Mouse (Mus musculus) limb, embryonic 14.5 days (tissue): Measurements from ENCODE around the gene Tll2. TPM values are rescaled to one million over a fixed set of nuclear protein-coding genes. Genes with fewer than 3 reads are reported as not detected.

ENCODE experiments used
- ATAC-seq: fragments of 200-750 bp; cut with Nextera tagmentation; 2 replicates; pipeline ENCODE4 v1.8.0; 2017; ENCODE audit warnings: low read depth, moderate number of reproducible peaks, moderate TSS enrichment; ENCODE audit not compliant: low FRiP score
- DNase-seq: peaks from one replicate; pipeline ENCODE4 v3.0.0-alpha.2; 2015; ENCODE audit warnings: low spot score
- H3K27ac ChIP-seq: fragments of 300-500 bp; sonication (generic); replicated peaks from 2 replicates; pipeline ENCODE4 v1.5.1; 2014; ENCODE audit warnings: low read depth, mild to moderate bottlenecking, low read length, moderate library complexity, mixed read lengths
- H3K27me3 ChIP-seq: fragments of 300-500 bp; sonication (generic); 2 replicates; pipeline ENCODE4 v1.6.1; 2014; ENCODE audit warnings: low read length, mixed read lengths; ENCODE audit not compliant: control insufficient read depth, insufficient read depth
- H3K36me3 ChIP-seq: fragments of 300-500 bp; sonication (generic); 2 replicates; pipeline ENCODE4 v1.6.1; 2014; ENCODE audit warnings: mild to moderate bottlenecking, low read length, moderate library complexity, mixed read lengths; ENCODE audit not compliant: control insufficient read depth, insufficient read depth
- H3K4me1 ChIP-seq: fragments of 300-500 bp; sonication (generic); 2 replicates; pipeline ENCODE4 v1.6.1; 2014; ENCODE audit warnings: antibody characterized with exemption, low read length, mixed read lengths; ENCODE audit not compliant: control insufficient read depth, insufficient read depth
- H3K4me2 ChIP-seq: fragments of 300-500 bp; sonication (generic); replicated peaks from 2 replicates; pipeline ENCODE4 v1.6.1; 2014; ENCODE audit warnings: low read depth, mild to moderate bottlenecking, low read length, moderate library complexity; ENCODE audit not compliant: severe bottlenecking
- H3K4me3 ChIP-seq: fragments of 300-500 bp; sonication (generic); replicated peaks from 2 replicates; pipeline ENCODE4 v1.5.1; 2014; ENCODE audit warnings: low read length
- H3K9ac ChIP-seq: fragments of 300-500 bp; sonication (generic); 2 replicates; pipeline ENCODE4 v1.6.1; 2014; ENCODE audit warnings: mild to moderate bottlenecking, low read depth, low read length, moderate library complexity; ENCODE audit not compliant: severe bottlenecking
- H3K9me3 ChIP-seq: fragments of 300-500 bp; sonication (generic); 2 replicates; pipeline ENCODE4 v1.6.1; 2016; ENCODE audit warnings: low read length; ENCODE audit not compliant: control insufficient read depth
- POLR2A ChIP-seq: fragments of 200-500 bp; IDR thresholded peaks from 2 replicates; pipeline ENCODE4 v1.8.0; 2012; ENCODE audit warnings: inconsistent platforms, mild to moderate bottlenecking, moderate library complexity, borderline replicate concordance; ENCODE audit not compliant: insufficient read depth, insufficient read length; ENCODE audit errors: extremely low read depth
- WGBS: fragments of 180-500 bp; shearing (Covaris S2); extraction: QIAGEN DNeasy Blood & Tissue Kit; methylation state at CpG from one replicate; pipeline ENCODE4 v1.1.7; 2014; 5-methylcytosine and 5-hydroxymethylcytosine counted together
- polyA plus RNA-seq, 2 experiments: library from polyadenylated mRNA; depleted of rRNA in 1 of 2; stranded (reverse) in 1 of 2; unstranded in 1 of 2; fragments of >200 nt; fragmentation: Nextera tagmentation in 1 of 2; extraction: Ambion mirVana in 1 of 2; gene quantifications; 2 replicates each; pipeline versions ENCODE4 v1.2.1 to v1.2.3; 2012 to 2014

Gene Tll2
- polyA plus RNA-seq, 2 experiments: 1.0 to 1.7 TPM

DNA sequence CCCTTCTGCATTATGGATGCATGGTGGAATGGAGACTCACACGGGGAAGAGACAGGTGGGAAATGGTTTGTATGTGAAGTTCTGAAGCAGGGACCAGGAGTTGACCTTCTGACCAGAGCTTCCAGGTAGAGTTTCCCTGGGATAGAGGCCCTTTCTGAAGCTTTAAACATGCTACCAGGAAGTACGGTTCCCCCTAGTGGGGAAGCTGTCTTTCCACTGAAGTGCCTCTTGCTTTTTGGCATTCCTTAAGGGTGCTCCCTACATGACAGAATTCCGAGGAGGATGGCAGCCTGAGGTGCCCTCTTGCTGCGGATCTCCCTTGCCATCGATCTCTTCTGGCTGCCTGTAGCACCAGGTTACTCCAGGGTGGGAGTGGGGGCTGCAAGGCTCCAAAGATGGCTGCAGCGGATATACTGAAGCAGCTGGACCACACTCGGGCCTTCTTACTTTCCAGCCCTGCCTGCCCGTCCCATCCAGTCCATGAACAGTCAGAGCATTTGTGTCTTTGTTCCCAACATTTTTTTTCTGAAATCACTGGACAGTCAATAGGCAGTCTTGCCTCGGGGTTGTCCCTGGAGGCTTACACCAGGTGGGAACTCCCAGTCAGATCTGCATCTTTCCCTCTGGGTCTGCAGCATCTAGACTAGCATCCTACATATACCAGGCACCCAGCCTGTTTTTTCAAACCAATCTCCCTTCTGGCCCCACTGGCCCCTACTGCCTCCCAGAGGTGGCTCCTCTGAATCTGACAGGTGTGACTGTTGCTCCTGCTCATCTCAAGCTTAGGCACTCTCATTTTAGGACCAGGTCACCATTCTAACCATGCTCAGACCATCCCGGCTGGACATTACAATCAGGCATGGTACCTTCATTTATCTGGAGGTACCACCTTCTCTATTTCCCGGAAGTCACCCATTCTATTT lies 2.2 kb downstream of the Tll2 start:
- H3K4me1 ChIP-seq: peaks cover 9% of the 10 kb centered on the region
- no peak overlapping the region for H3K4me3 ChIP-seq
- no peaks in the 10 kb centered on the region for H3K36me3 ChIP-seq
- no peaks in the 10 kb centered on the region for H3K9me3 ChIP-seq
- no peak for TF ChIP-seq POLR2A
- ATAC-seq (no peak), DNase-seq (peak; percentile 14)
- peaks cover 34% of the 10 kb centered on the region for H3K27me3 ChIP-seq
- no peak overlapping the region for H3K27ac ChIP-seq
- H3K4me2 ChIP-seq: no peak overlapping the region
- 69% methylated on average over 11 of the region's 11 CpGs for WGBS
- H3K9ac ChIP-seq: no peak overlapping the region

DNA sequence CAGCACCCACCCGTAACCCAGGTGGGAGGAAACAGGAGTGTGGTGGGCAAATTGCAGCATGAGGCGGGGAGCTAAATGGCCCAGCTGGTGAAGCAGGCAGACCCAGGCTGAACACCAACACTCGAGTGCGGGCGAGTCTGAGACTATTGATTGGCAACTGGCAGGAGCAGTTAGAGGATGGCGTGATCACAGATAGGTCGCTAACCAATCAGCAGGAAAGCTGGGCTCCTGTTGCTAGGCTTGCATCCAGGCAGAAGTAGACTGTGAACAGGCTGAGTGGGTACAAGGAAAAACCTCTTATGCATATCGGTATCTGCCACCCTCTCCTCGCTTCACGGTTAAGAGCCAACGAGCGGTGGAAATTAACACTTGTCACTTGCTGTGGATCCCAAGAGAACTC lies 9.0 kb downstream of the Tll2 start:
- WGBS: 86% methylated on average over 12 of the region's 12 CpGs
- no peak for TF ChIP-seq POLR2A
- Histone ChIP-seq H3K36me3 (no peaks in the 10 kb centered on the region), H3K27ac (no peak overlapping the region), H3K9me3 (no peaks in the 10 kb centered on the region), H3K9ac (no peak overlapping the region), H3K27me3 (no peaks in the 10 kb centered on the region), H3K4me3 (no peak overlapping the region), H3K4me1 (no peaks in the 10 kb centered on the region), H3K4me2 (no peak overlapping the region)
- no peak for ATAC-seq
- no peak for DNase-seq

DNA sequence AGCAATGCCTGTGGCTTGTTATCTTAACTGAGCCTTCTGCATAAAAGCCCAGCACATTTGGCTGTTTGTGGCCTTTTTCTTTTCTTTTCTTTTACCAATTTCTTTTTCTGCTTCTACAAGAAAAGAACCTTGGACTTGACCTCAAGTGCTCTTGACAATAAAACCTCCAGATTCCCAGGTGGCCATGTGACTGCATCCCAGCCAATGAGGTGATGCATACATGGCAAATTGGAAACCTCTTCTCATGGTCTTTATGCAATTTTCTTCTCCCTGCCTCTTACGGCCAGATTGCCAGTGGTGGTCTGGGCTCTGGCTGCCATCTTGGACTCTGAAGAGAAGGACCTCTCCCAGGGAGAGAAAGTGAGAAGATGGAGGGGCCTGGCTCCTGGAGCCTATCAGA lies 13.3 kb downstream of the Tll2 start:
- Histone ChIP-seq H3K9me3 (no peaks in the 10 kb centered on the region), H3K4me3 (no peak overlapping the region), H3K27ac (no peak overlapping the region), H3K4me2 (no peak overlapping the region), H3K4me1 (no peaks in the 10 kb centered on the region), H3K9ac (no peak overlapping the region), H3K27me3 (no peaks in the 10 kb centered on the region), H3K36me3 (no peaks in the 10 kb centered on the region)
- 63% methylated on average over 1 of the region's 1 CpGs for WGBS
- DNase-seq (no peak), ATAC-seq (no peak)
- no peak for TF ChIP-seq POLR2A

DNA sequence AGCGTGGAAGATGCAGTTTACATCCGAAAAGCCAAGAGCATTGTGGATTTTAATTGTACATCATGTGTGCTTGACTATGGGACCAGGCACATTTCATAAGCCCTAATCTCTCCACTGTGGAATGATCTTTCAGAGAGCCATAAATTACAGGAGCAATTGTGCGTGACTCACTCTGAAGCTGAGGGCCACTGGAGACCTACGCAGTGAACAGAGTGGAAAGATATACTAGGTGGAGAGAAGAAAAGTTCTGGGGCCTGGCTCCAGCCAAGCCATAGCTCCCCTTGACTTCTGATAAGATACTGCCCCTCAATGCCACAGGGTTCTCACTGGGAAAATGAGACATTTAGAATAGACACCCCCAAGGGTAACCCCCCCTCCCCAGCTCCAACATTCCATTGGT lies 13.7 kb downstream of the Tll2 start:
- Histone ChIP-seq H3K9me3 (no peaks in the 10 kb centered on the region), H3K9ac (no peak overlapping the region), H3K27me3 (no peaks in the 10 kb centered on the region), H3K4me2 (no peak overlapping the region), H3K36me3 (no peaks in the 10 kb centered on the region), H3K4me1 (no peaks in the 10 kb centered on the region), H3K4me3 (no peak overlapping the region), H3K27ac (no peak overlapping the region)
- DNase-seq (no peak), ATAC-seq (no peak)
- TF ChIP-seq POLR2A: no peak
- 70% methylated on average over 4 of the region's 4 CpGs for WGBS

DNA sequence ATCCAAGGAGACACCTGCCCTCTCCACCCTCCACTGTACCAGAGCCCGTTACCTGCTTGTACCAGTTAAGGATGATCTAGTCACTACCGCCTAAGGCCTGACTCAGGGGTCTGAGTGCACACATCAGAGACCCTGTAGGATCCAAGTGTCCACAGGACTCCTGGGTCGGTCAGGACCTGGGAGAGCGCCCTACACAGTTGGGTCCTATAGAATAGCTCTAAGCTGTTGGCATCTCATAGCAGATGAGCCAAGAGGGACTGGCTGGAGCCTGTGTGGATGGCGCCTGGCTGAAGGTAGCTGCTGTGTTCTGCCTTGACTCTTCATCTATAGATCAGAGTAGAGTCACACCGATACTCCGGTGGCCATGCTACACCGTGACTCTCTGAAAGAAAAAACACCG lies 14.9 kb downstream of the Tll2 start:
- Histone ChIP-seq H3K4me2 (no peak overlapping the region), H3K27ac (no peak overlapping the region), H3K9ac (no peak overlapping the region), H3K4me1 (no peaks in the 10 kb centered on the region), H3K4me3 (no peak overlapping the region), H3K36me3 (no peaks in the 10 kb centered on the region), H3K9me3 (no peaks in the 10 kb centered on the region), H3K27me3 (no peaks in the 10 kb centered on the region)
- DNase-seq (peak; percentile 66), ATAC-seq (no peak)
- no peak for TF ChIP-seq POLR2A
- 88% methylated on average over 9 of the region's 9 CpGs for whole genome bisulfite sequencing
